Mouse (Mus musculus) kidney, postnatal 4 days (tissue): ENCODE measurements around the gene Zbtb2.

Experiments used
- DNase-seq, 2 experiments: peaks; one replicate each; pipeline ENCODE4 v3.0.0; 2021; ENCODE audit warnings: mixed read lengths in 2 of 2

Zbtb2 gene

DNA sequence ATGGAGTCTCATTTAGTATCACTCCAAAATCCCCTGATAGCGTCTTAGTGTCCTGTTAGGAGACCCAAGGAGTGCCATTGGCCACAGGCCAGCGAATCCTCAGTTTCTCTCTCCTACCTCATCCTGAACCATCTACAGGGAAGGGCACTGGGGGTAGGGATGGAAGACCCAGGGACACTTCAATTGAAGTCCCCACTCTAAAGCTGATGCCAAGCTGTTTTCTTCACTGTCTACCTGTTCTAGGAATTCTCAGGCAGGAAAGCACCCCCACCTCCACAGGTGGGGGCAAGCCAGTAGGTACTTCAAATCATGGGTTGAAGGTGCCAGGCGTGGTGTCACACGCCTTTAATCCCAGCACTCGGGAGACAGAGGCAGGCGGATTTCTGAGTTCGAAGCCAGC is 3.7 kb downstream of the Zbtb2 start:
- DNase-seq, result no peak

DNA sequence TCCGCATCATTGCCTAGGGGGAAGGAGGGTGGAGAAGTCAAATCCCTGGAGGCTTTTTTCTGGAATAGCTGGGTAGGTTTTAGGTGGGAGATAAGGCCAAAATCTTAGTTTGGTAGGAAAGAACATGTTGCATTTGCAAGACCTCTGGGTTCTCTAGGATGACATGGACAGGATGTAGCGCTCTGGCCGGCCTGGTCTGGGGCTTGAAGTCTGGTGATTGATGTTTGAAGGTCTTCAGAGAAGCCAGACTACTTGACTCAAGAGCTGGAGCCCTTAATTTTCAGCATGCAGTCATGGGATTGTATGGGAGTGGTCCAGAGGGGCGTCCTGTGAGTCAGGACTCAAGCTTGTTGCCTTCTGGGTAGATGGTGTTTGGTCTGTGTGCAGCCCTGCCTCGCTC is 7.2 kb downstream of the Zbtb2 start:
- DNase-seq, result peak; percentile 38 to 55

DNA sequence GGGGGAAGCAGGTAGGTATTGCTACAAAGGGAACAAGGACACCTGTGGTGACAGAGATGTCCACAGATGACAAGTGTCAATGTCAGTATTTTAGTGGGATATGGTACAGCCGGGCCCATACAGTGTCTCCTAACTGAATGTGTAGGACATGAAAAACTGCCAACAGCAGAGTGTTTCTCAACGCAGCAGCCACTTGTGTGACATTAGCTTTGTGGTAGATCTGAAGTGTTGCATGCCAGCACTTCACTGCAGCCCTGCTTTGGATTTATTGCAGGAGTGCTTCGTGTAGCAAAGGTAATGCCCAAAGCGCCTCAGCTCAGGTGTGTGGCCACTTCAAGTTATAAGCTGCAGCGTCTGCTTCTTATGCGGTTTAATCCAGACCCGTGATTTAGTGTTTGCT is 11.0 kb downstream of the Zbtb2 start:
- peak in 1 of 2 experiments; percentile 33 for DNase-seq

DNA sequence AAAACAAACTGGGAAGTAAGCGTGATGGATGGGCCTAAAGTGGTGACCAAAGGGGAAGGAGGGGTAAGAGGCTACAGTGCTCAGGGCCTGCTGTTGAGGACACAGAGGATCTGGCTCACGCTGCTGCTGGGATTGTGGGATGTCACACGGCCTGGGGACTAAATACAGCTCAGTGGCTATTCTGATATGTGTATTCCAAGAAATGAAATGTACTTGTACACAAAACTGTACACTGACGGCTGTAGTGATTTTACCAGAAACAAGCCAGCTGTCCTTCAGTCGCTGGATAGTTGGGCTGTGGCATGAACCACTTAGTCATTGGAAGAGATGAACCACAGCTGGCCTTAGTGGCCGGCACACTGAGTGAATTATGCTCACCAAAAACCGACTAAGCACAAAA is 11.4 kb downstream of the Zbtb2 start:
- peak; percentile 47 to 58 for DNase-seq

DNA sequence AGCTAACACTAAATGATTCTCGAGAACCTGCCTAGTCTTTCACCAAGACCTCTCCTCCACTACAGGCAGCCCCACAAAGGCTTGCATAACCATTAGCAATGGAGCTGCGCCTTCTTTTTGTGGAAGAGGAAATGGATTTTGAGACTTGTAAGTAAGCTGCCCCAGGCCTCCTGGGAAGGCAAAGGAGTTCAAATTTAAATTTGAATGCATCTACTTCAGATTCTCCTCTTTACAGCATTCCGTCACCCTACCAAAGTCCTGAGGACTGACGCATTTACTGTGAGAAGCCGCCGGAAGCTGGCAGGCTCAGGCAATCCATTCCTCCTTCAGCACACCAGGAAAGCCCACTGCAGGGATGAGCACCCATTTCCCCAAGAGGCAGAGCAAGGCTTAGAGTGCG is 12.6 kb downstream of the Zbtb2 start:
- no peak for DNase-seq

DNA sequence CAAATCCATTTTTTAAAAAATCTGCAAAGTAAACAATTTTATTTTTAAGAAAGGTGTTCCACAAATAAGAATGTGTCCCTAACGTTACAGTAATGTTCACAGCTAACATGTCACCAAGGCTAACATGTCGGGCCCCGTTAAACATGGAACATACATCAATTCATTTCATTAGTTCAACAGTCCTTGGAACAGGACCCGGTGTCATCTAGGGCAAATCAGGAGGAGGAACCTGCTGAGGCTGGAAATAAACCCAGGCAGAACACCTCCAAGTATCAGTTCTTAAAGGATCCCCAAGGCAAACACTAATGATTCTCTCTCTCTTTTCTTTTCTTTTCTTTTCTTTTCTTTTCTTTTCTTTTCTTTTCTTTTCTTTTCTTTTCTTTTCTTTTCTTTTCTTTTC is 13.2 kb downstream of the Zbtb2 start:
- no peak for DNase-seq

DNA sequence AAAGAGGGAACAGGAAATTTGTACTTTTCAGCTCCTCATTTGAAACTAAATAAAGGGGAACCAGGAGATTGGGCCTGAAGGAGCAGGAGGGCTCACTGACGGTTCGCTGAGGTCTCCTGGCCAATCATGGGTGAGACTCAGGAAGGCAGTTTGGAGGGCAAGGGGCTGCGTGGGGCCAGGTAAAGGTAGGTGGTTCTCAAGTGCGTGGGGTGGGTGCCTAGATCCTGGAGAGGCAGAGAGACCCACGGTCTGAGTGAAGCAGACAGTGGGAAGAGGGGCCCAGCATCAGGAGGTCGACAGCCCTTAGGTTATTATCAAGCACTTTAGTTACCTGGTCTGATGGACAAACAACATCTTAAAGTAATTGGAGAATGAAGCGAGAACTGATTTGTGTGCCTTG is 13.7 kb downstream of the Zbtb2 start:
- DNase-seq, result no peak

DNA sequence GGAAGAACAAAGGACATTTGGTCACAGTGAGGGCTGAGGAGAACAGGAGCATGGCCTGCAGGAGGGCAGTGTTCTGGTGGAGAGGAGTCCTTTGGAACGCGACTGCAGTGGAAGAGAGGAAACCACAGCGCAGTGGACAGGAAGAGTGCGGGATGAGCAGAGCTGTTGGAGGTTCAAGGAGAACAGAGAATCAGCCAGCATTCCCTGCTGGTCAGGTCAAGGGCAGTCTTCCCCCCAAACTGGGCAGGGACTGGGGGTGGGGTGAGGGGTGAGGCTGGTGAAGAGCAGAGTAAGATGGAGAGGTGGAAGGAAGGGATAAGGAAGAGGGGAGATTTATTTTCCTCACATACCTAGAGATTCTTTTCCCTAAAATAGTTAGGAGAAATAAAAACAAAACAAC is 14.3 kb downstream of the Zbtb2 start:
- no peak for DNase-seq

DNA sequence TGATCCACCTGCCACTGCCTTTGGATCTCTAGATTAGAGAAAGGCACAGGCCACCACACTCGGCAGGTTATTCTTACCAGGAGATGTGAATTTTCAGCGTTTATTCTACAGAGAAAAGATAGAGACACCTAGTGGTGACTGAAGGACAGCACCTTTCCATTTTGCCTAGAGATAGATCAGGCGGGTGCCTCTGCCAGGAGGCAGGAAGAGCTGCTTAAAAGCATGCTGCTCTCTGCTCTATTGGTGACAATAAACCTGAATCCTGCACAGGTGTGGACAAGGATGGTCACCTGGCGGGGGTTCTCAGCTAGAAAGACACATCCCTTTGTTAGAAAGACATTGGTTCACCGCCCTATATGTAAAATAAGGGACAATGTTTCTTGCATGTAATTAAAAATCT is 15.9 kb downstream of the Zbtb2 start:
- DNase-seq, result peak; percentile 29 to 38

DNA sequence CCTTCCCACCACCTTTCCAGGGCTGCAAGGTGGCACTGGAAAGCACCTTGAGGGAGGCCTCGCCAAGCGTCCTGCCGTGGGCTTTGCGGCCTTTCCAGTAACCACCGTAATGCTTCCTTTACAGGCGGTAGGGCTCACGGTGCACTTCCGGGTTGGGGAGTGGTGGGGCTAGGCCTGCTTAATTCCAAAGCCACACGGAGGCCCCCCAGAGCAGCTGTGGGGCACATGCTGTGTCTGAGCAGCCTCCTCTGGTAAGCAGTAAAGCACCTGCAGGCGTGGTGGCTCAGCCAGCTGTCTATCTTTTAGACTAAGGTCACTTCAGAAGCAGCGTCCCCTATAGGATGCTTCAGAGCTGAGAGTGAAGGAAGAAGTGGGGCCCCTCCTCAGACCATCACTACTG is 17.8 kb downstream of the Zbtb2 start:
- no peak for DNase-seq

DNA sequence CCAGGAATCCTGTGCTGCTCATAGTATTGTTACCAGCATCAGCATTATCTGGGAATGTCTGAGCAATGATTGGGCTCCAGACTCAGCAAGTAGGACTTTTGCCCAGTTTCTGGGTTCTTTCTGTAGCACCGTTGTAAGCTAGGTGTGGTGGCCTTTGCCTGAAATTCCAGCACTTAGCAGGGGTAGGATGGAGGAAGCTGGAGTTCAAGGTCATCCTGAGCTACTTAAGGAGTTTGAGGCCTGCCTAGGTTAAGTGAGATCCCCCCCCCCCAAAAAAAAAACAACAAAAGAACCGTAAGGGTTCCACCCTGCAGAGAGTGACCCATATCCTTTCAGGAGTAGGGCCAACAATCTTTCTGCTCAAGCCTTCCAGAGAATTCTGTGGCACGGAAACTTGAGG is 23.3 kb downstream of the Zbtb2 start:
- no peak for DNase-seq

DNA sequence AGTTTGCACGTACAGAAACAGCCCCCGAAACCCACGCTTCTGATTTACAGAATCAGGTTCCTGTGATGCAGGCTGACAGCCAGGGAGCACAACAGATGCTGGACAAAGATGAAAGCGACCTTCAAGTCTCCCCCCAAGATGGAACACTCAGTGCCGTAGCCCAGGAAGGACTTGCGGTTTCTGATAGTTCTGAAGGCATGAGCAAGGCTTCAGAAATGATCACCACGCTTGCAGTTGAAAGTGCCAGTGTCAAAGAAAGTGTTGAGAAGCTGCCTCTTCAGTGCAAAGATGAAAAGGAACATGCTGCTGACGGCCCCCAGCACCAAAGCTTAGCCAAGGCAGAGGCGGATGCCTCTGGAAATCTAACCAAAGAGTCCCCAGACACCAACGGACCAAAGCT is 30.5 kb downstream of the Zbtb2 start:
- DNase-seq, result no peak

DNA sequence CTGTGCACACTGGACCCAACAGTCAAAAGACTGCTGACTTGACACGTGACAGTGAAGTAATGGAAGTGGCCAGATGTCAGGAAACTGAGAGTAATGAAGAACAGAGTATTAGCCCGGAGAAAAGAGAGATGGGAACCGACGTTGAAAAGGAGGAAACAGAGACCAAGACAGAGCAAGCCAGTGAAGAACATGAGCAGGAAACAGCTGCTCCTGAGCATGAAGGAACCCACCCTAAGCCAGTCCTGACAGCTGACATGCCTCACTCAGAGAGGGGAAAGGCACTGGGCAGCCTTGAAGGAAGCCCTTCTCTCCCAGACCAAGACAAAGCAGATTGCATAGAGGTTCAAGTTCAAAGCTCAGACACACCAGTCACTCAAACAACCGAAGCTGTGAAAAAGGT is 31.3 kb downstream of the Zbtb2 start:
- no peak for DNase-seq

DNA sequence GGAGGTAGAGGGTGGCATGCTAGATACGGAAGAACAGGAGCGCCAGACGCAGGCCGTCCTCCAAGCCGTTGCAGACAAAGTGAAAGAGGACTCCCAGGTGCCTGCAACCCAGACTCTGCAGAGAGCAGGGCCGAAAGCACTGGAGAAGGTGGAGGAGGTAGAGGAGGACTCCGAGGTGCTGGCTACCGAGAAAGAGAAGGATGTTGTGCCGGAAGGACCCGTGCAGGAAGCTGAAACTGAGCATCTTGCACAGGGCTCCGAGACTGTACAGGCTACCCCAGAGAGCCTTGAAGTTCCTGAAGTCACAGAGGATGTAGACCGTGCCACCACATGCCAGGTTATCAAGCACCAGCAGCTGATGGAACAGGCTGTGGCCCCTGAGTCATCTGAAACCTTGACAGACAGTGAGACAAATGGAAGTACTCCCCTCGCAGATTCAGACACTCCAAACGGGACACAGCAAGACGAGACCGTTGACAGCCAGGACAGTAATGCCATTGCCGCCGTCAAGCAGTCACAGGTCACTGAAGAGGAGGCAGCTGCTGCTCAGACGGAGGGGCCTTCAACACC is 31.9 kb downstream of the Zbtb2 start:
- DNase-seq, result no peak

DNA sequence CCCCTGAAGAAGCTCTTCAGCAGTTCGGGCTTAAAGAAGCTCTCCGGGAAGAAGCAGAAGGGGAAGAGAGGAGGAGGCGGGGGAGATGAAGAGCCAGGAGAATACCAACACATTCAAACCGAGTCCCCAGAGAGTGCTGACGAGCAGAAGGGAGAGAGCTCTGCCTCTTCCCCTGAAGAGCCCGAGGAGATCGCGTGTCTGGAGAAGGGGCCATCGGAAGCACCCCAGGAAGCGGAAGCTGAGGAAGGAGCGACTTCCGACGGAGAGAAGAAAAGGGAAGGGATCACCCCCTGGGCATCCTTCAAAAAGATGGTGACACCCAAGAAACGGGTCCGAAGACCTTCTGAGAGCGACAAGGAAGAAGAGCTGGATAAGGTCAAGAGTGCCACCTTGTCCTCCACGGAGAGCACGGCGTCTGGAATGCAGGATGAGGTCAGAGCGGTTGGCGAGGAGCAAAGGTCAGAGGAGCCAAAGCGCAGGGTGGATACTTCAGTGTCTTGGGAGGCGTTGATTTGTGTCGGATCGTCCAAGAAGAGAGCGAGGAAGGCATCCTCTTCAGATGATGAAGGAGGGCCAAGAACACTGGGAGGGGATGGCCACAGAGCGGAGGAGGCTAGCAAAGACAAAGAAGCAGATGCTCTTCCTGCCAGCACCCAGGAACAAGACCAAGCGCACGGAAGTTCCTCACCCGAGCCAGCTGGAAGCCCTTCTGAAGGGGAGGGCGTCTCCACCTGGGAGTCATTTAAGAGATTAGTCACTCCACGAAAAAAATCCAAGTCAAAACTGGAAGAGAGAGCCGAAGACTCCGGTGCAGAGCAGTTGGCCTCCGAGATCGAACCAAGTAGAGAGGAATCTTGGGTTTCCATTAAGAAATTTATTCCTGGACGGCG is 33.3 kb downstream of the Zbtb2 start:
- no peak for DNase-seq

DNA sequence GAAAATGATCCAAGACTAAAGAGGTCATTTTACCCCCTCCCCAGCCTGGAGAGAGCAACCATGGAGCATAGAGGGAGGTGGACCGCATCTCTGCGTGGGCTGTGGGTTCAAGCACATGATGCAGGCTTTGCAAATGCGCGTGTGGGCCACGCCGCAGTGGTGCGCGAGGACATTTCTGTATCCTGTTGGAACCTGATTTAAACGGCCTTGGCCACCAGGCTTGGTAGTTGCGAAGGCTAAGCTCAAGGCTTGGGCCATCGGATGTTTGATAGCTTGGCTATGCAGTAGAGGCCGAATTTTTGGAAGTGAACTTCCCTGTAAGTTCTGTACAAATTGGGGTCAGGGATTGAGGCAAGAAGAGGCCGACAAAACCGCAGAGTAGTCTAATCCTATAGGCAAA is 40.3 kb downstream of the Zbtb2 start:
- no peak for DNase-seq

DNA sequence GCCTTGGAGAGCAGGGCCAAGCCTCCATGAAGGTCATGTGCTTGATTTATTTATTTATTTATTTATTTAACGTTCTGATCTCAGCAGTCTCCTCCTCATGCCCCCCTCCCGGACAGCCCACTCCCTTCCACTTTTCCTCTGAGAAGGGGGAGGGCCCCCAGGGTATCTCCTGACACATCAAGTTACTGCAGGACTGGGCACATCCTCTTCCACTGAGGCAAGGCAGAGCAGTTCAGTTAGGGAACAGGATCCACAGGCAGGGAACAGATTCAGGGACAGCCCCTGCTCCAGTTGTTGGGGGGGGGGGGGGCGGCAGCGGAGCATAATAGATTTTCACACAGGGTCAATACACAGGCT is 40.8 kb downstream of the Zbtb2 start:
- no peak for DNase-seq

DNA sequence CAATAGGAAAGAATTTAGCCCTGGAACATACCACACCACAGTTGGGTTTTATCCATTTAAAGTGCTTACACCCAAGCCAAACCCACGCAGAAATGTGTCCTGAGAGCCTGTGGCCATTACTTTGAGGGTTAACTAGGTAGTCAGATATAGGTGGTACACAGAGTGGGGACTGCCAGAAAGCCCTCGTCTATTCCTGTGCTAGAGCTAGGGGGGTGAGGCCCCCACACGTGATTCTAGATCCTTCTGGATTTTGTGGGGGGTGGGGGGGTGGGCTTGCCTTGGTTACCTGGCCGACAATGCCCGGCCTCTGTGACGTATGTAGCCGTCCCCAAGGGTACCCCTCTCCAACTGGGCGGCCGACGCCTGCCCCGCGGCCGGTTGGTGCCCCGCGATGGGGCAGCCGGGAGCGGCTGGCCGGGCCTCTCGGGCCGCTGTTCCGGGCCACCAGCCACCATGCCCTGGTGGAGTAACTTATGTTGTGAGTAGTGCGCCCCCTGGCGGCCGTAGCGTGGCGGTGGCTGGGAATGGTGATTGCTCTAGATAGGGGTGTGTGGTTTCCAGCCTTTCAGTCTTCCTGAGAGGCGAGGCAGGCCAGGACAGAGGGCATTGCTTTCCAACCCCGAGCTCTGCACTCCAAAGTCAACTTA is 41.3 kb downstream of the Zbtb2 start:
- peak; percentile 94 to 96 for DNase-seq

DNA sequence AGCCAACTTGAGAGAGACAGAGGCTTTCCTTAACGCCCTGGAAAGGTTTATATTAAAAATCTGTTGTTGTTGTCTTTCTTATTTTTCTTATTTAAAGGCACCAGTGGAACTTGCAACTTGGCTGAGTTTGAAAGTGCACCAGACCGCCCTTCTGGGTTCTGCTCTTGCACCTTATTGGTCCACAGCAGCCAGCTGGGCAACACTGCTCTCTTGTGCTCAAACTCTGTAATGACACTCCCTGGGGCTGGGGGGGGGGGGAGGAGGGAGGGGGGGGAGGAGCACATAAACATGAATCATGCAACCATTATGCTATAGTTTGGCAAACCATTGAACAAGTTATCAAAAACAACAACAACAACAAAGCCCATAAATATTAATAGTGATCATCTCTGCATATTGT is 46.5 kb downstream of the Zbtb2 start:
- DNase-seq, result peak; percentile 62 to 76

DNA sequence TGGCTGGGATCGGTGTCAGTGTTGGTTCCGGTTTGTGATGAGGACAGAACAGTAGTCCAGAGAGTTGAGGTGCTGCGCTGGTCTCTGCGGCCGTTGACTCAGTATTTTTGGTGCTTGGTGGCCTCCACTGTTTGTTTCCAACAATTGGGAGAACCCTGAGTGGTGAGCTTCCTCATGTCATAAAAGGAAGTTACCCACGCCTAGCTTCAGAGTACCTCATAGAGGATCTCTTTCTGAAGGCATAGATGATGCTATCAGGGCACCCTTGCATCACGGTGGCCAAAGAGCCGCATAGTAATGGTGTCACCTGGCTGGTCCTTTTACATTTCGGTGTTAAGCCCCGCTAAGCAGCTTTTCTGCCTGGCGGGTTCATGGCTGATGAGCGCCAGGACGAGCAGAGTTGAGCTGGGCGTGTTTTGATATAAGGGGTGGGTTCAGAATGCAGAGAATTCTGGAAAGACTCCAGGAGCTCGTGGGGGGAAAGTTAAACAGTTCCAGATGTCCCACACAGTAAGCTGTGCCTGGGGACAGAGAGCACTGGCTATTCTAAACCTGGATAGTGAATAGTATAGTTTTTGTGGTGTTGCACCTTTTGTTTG is 48.9 kb downstream of the Zbtb2 start:
- peak; percentile 67 to 76 for DNase-seq

DNA sequence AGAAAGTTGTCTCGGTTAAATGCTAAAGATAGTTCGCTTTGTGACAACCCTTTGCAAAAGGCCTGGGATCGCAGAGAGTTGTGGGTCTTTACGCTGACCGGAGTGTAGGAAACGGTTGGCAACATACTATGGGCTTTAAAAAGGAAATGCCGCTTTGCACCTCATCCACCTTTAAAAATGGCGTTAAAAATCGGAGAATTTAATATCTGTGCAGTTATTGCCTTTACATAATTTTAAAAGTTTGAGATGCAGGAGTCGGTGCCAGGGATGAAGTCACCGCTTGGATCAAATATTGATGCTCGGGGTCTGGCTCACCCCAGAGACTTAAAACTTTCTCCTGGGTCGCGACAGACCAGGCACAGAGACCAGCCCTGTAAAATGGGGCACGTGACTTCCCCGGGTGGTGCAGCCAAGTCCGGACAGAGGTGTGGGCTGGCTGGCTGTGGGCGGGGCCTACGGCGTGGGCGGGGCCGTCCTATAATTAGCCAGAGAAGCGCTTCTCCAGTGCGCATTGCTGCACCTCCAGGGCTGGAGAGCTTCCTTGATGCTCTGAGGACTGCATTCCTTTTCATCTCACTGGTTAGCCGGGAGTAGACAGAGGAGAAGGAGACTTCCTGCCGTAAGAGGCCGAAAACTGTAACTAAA is 53.7 kb downstream of the Zbtb2 start:
- peak; percentile 93 to 96 for DNase-seq

DNA sequence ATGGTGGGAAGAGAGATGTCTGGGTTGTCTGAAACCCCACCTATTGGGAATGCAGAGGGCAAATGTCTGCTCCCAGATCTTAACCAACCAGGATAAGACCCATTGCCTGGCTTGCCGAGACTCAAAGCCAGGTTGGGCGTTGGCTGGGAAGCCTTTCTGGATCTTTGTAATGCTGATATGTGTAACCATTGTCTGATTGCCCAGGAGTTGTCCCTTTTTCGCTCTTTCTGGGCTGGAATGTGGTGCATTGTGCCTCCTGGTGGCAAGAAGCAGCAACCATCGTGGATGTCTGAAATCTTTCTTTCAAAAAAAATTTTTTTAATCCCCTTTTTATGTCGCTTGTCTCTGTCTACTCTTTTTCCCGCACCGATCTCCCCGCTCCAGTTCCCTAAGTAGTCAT is 54.6 kb downstream of the Zbtb2 start:
- DNase-seq, result peak; percentile 73 to 80

DNA sequence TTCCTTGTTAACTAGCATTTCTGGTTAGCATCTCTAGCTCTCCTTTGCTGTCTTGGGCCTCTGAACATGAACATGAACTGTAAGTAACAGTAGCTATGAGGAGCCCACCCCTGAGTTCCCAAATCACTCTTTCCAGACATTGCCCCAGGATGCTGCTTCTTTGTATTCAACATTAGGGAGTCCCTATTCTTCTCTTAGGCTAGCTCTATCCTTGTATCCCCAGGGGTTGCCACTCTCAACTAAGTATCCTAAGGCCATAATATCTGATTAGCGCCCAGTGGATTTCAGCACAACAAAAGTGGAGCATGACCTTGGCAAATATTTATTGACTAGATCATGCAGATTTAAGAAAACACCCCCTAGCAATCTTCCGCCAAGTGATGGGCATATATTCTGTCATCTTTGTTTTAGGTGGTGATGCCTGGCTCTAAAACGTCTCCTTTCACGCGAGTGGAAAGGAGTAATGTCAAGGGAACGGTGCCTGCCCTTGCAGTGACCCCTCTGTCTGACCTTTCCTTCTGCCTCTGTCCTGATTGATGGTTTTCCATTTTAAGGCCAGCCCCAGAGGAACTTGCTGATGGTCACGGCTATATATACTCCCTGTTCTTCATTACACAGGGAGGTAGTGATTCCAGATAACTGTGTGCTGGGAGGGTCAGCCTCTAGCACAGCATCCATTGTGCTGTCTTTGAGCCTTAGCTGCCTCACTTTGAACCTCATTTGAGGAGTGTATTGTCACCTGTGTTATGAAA is 55.5 kb downstream of the Zbtb2 start:
- DNase-seq, result no peak
